11 mouse cellular contexts compared by ENCODE assay signal in genomic region chr9:63982937-63983632, GRCm38 (mm10). TPM values are rescaled to one million over a fixed set of nuclear protein-coding genes. Genes with fewer than 3 reads are reported as not detected.
A peak's percentile ranks its signal among the peaks of the same experiment; 100 is the strongest.
DNase-seq lines count a peak whose midpoint lies in the region; ATAC-seq and TF ChIP-seq lines count a peak whose summit lies in the region.
"Had no signal": no experiment of that assay in that cellular context is flagged by ENCODE, and none has a peak within 500 bp of the region (broad histone marks: within the 10 kb centered on the region; RNA-seq: fewer than 3 reads in every experiment).

No protein-coding gene starts in this region.

- H3K27me3 ChIP-seq in hindbrain, embryonic 11.5 days (ENCODE audit: control insufficient read depth, insufficient read depth, low read length): no peaks in the 10 kb centered on the region
- no peaks in the 10 kb centered on the region for H3K27me3 ChIP-seq in hindbrain, embryonic 14.5 days (ENCODE audit: control insufficient read depth, insufficient read depth, low read length)
- H3K27me3 ChIP-seq in E14TG2a.4 (ENCODE audit: insufficient read depth, low read length): no peaks in the 10 kb centered on the region
- H3K27me3 ChIP-seq in liver, postnatal 0 days (ENCODE audit: insufficient read depth, low read length): no peaks in the 10 kb centered on the region
- H3K27me3 ChIP-seq in midbrain, embryonic 15.5 days (replicated peaks): no peaks in the 10 kb centered on the region
- H3K27me3 ChIP-seq: intestine, embryonic 15.5 days had no signal

- H3K36me3 ChIP-seq in hindbrain, embryonic 11.5 days (ENCODE audit: control insufficient read depth, insufficient read depth, low read length): no peaks in the 10 kb centered on the region
- H3K36me3 ChIP-seq in hindbrain, embryonic 14.5 days (replicated peaks; ENCODE audit: control insufficient read depth, insufficient read depth): no peaks in the 10 kb centered on the region
- H3K36me3 ChIP-seq in E14TG2a.4 (ENCODE audit: insufficient read depth, low read length): peaks cover 14% of the 10 kb centered on the region
- no peaks in the 10 kb centered on the region for H3K36me3 ChIP-seq in liver, postnatal 0 days (replicated peaks; ENCODE audit: insufficient read depth, low read length)
- no peaks in the 10 kb centered on the region for H3K36me3 ChIP-seq in midbrain, embryonic 15.5 days (replicated peaks)
- H3K36me3 ChIP-seq: intestine, embryonic 15.5 days had no signal

- DNase-seq in hindbrain, embryonic 11.5 days (ENCODE audit: low spot score): peak; percentile 32
- no peak for DNase-seq in hindbrain, embryonic 14.5 days (ENCODE audit: low spot score)
- peak; percentile 47 for DNase-seq in liver, postnatal 0 days
- no peak for DNase-seq in frontal cortex, postnatal 25 days (ENCODE audit: low spot score in 2 of 2)
- no peak for DNase-seq in adipocyte (ENCODE audit: low spot score)
- DNase-seq: adrenal gland, postnatal 36 days had no signal

- no peaks in the 10 kb centered on the region for H3K9me3 ChIP-seq in hindbrain, embryonic 11.5 days (ENCODE audit: control insufficient read depth, low read length)
- no peaks in the 10 kb centered on the region for H3K9me3 ChIP-seq in hindbrain, embryonic 14.5 days (ENCODE audit: control insufficient read depth, low read length)
- H3K9me3 ChIP-seq in E14TG2a.4 (ENCODE audit: low read length): no peaks in the 10 kb centered on the region
- no peaks in the 10 kb centered on the region for H3K9me3 ChIP-seq in liver, postnatal 0 days (ENCODE audit: low read length)
- H3K9me3 ChIP-seq in midbrain, embryonic 15.5 days: no peaks in the 10 kb centered on the region
- H3K9me3 ChIP-seq: intestine, embryonic 15.5 days had no signal

- ATAC-seq in hindbrain, embryonic 11.5 days (ENCODE audit: low FRiP score): no peak
- ATAC-seq in hindbrain, embryonic 14.5 days (ENCODE audit: low FRiP score): no peak
- ATAC-seq in liver, postnatal 0 days: peak; percentile 52
- no peak for ATAC-seq in midbrain, embryonic 15.5 days (replicated peaks)
- ATAC-seq: intestine, embryonic 15.5 days had no signal

- no peak for TF ChIP-seq POLR2A in bone marrow macrophage, adult 2 months (IDR thresholded peaks at IDR 0.05; ENCODE audit: borderline replicate concordance, low read depth, low read length)

- H3K4me1 ChIP-seq in hindbrain, embryonic 11.5 days (replicated peaks; ENCODE audit: control insufficient read depth, insufficient read depth, low read length): peaks cover 7% of the 10 kb centered on the region; the same call in 1 of the 2 replicates
- H3K4me1 ChIP-seq in hindbrain, embryonic 14.5 days (replicated peaks; ENCODE audit: control insufficient read depth, insufficient read depth, low read length): peaks cover 18% of the 10 kb centered on the region
- peaks cover 89% of the 10 kb centered on the region for H3K4me1 ChIP-seq in E14TG2a.4 (replicated peaks; ENCODE audit: low read depth, low read length)
- H3K4me1 ChIP-seq in bone marrow macrophage, adult 2 months (ENCODE audit: control insufficient read depth, insufficient read depth, low read length): peaks cover 11% of the 10 kb centered on the region
- peaks cover 45% of the 10 kb centered on the region for H3K4me1 ChIP-seq in liver, postnatal 0 days (ENCODE audit: insufficient read depth)
- H3K4me1 ChIP-seq in midbrain, embryonic 15.5 days: peaks cover 12% of the 10 kb centered on the region

- no peak for TF ChIP-seq EP300 in liver, postnatal 0 days (IDR thresholded peaks at IDR 0.05; ENCODE audit: low read depth)

- no peak overlapping the region for H3K9ac ChIP-seq in hindbrain, embryonic 11.5 days (ENCODE audit: low read depth, low read length)
- no peak overlapping the region for H3K9ac ChIP-seq in hindbrain, embryonic 14.5 days
- H3K9ac ChIP-seq in liver, postnatal 0 days (replicated peaks): no peak overlapping the region
- no peak overlapping the region for H3K9ac ChIP-seq in midbrain, embryonic 15.5 days
- H3K9ac ChIP-seq: intestine, embryonic 15.5 days had no signal

- H3K4me3 ChIP-seq in hindbrain, embryonic 11.5 days (ENCODE audit: low read depth, low read length): no peak overlapping the region
- no peak overlapping the region for H3K4me3 ChIP-seq in hindbrain, embryonic 14.5 days (replicated peaks; ENCODE audit: low read length)
- peak overlapping the region; percentile 35 for H3K4me3 ChIP-seq in E14TG2a.4 (replicated peaks; ENCODE audit: low read length)
- H3K4me3 ChIP-seq in bone marrow macrophage, adult 2 months (ENCODE audit: insufficient read depth, low read length): no peak overlapping the region
- no peak overlapping the region for H3K4me3 ChIP-seq in liver, postnatal 0 days (ENCODE audit: low read depth, low read length)
- H3K4me3 ChIP-seq in midbrain, embryonic 15.5 days: no peak overlapping the region
- H3K4me3 ChIP-seq: erythroblast, embryonic 14.5 days; intestine, embryonic 15.5 days had no signal

- H3K4me2 ChIP-seq in hindbrain, embryonic 11.5 days (replicated peaks; ENCODE audit: low read depth, low read length): no peak overlapping the region
- no peak overlapping the region for H3K4me2 ChIP-seq in hindbrain, embryonic 14.5 days (replicated peaks)
- H3K4me2 ChIP-seq in liver, postnatal 0 days (ENCODE audit: low read depth, low read length): no peak overlapping the region
- H3K4me2 ChIP-seq in midbrain, embryonic 15.5 days: no peak overlapping the region
- H3K4me2 ChIP-seq: intestine, embryonic 15.5 days had no signal

- TF ChIP-seq CTCF in E14TG2a.4 (conservative IDR thresholded peaks at IDR 0.05; ENCODE audit: low read length): peak; percentile 71
- peak; percentile 57 for TF ChIP-seq CTCF in bone marrow macrophage, adult 2 months (IDR thresholded peaks at IDR 0.05; ENCODE audit: low read depth, low read length)
- TF ChIP-seq CTCF in liver, postnatal 0 days (IDR thresholded peaks at IDR 0.05; ENCODE audit: low read depth): peak; percentile 76

- whole genome bisulfite sequencing in hindbrain, embryonic 11.5 days: 79% methylated on average over 12 of the region's 12 CpGs
- WGBS in hindbrain, embryonic 14.5 days: 79% methylated on average over 12 of the region's 12 CpGs
- 66% methylated on average over 12 of the region's 12 CpGs for WGBS in liver, postnatal 0 days (ENCODE audit: insufficient replicate concordance)
- 81% methylated on average over 12 of the region's 12 CpGs for WGBS in midbrain, embryonic 15.5 days

- no peak overlapping the region for H3K27ac ChIP-seq in hindbrain, embryonic 11.5 days (ENCODE audit: low read depth, low read length)
- no peak overlapping the region for H3K27ac ChIP-seq in hindbrain, embryonic 14.5 days
- no peak overlapping the region for H3K27ac ChIP-seq in bone marrow macrophage, adult 2 months (ENCODE audit: insufficient read depth, low read depth, low read length)
- peak overlapping the region; percentile 45; the same call in 1 of the 2 replicates for H3K27ac ChIP-seq in liver, postnatal 0 days (ENCODE audit: low read depth)
- no peak overlapping the region for H3K27ac ChIP-seq in midbrain, embryonic 15.5 days
- H3K27ac ChIP-seq: intestine, embryonic 15.5 days had no signal

RNA-seq across cellular contexts. Expression of gene Smad6, which starts 38.8 kb away (rescaled TPM):
- polyA plus RNA-seq in hindbrain, embryonic 11.5 days (2014; fragmentation: Nextera tagmentation; extraction: Ambion mirVana): 5.5 and 7.1 TPM in 2 replicates
- 2.3 and 2.7 TPM in 2 replicates for polyA plus RNA-seq in hindbrain, embryonic 14.5 days (2014; fragmentation: Nextera tagmentation; extraction: Ambion mirVana)
- polyA plus RNA-seq in bone marrow macrophage, adult 2 months (2012; ENCODE audit: insufficient read depth, insufficient read length, missing spikeins): 0.62 and 0.72 TPM in 2 replicates
- polyA plus RNA-seq in liver, postnatal 0 days (2015; fragmentation: Nextera tagmentation; extraction: Ambion mirVana): 1.8 and 2.9 TPM in 2 replicates
- polyA plus RNA-seq in midbrain, embryonic 15.5 days (2015; fragmentation: Nextera tagmentation; extraction: Ambion mirVana): 1.5 and 1.9 TPM in 2 replicates

Comparison
In these comparisons a context has a peak if more than half of its experiments do, and no peak if none do; other contexts are left out.
1. DNase-seq: peak in hindbrain, embryonic 11.5 days (single experiment) and liver, postnatal 0 days (single experiment); none in hindbrain, embryonic 14.5 days (single experiment), frontal cortex, postnatal 25 days (0 of 2) and adipocyte (single experiment).
2. Peak in every context shown above with its lines, with median percentiles within 50 percentile points of each other: CTCF ChIP-seq.